Mouse (Mus musculus) heart, adult 2 months (tissue): ENCODE data around the gene Pcsk7. TPM values are rescaled to one million over a fixed set of nuclear protein-coding genes. Genes with fewer than 3 reads are reported as not detected.

ENCODE experiments used
- DNase-seq, 2 experiments: peaks; one replicate each; pipeline ENCODE4 v3.0.0; 2021
- H3K27ac ChIP-seq: fragments of 200-600 bp; 2 replicates; pipeline ENCODE4 v1.8.1; 2022
- H3K27me3 ChIP-seq: fragments of 200-500 bp; 2 replicates; pipeline ENCODE4 v1.6.1; 2012; ENCODE audit warnings: mild to moderate bottlenecking, low read length, inconsistent platforms, mixed read lengths; ENCODE audit not compliant: control insufficient read depth, insufficient read depth
- H3K36me3 ChIP-seq: fragments of 200-500 bp; 2 replicates; pipeline ENCODE4 v1.6.1; 2012; ENCODE audit warnings: low read length, inconsistent platforms; ENCODE audit not compliant: control insufficient read depth, insufficient read depth
- H3K4me1 ChIP-seq: fragments of 200-500 bp; 2 replicates; pipeline ENCODE4 v1.6.1; 2011; ENCODE audit warnings: low read length; ENCODE audit not compliant: control insufficient read depth, insufficient read depth
- H3K4me3 ChIP-seq: fragments of 200-600 bp; 2 replicates; pipeline ENCODE4 v1.8.1; 2022
- H3K79me2 ChIP-seq: fragments of 200-500 bp; replicated peaks from 2 replicates; pipeline ENCODE4 v1.6.1; 2012; ENCODE audit warnings: mild to moderate bottlenecking, inconsistent platforms, low read length, moderate library complexity, mixed read lengths; ENCODE audit not compliant: control insufficient read depth, insufficient read depth
- H3K9ac ChIP-seq: fragments of 200-500 bp; 2 replicates; pipeline ENCODE4 v1.6.1; 2012; ENCODE audit warnings: low read depth, mild to moderate bottlenecking, control low read depth, inconsistent platforms, low read length, mixed read lengths
- CTCF ChIP-seq: fragments of 200-600 bp; IDR thresholded peaks from 2 replicates; pipeline ENCODE4 v1.8.1; 2022; ENCODE audit warnings: antibody characterized with exemption, mild to moderate bottlenecking, moderate library complexity
- EP300 ChIP-seq: fragments of 200-500 bp; IDR thresholded peaks from 2 replicates; pipeline ENCODE4 v1.6.1; 2011; ENCODE audit warnings: low read depth, low read length, control low read depth; ENCODE audit not compliant: insufficient read depth
- POLR2A ChIP-seq: fragments of 200-500 bp; IDR thresholded peaks from 2 replicates; pipeline ENCODE4 v1.6.1; 2011; ENCODE audit warnings: mild to moderate bottlenecking, low read depth, low read length, control low read depth; ENCODE audit not compliant: insufficient read depth
- WGBS: fragments of 180-500 bp; shearing (Covaris S2); methylation state at CpG from one replicate; pipeline ENCODE4 v1.1.7; 2018; 5-methylcytosine and 5-hydroxymethylcytosine counted together
- intact Hi-C: fragments of 180-260 bp; cut with DNase I; formaldehyde crosslinking; loops from one replicate; pipeline ENCODE4 v1.15.1; 2025
- polyA plus RNA-seq: library from polyadenylated mRNA; depleted of rRNA; stranded (reverse); fragments of >200 nt; gene quantifications from 2 replicates; pipeline ENCODE4 v1.2.3, GENCODE M21; 2012
- total RNA-seq, 2 experiments: library from RNA; stranded (reverse); gene quantifications; 2 replicates each; pipeline ENCODE4 v1.2.3; 2021

Gene Pcsk7
- total and polyA plus RNA-seq, 3 experiments, result 12.2 to 18.4 (median 13.9) TPM

DNA sequence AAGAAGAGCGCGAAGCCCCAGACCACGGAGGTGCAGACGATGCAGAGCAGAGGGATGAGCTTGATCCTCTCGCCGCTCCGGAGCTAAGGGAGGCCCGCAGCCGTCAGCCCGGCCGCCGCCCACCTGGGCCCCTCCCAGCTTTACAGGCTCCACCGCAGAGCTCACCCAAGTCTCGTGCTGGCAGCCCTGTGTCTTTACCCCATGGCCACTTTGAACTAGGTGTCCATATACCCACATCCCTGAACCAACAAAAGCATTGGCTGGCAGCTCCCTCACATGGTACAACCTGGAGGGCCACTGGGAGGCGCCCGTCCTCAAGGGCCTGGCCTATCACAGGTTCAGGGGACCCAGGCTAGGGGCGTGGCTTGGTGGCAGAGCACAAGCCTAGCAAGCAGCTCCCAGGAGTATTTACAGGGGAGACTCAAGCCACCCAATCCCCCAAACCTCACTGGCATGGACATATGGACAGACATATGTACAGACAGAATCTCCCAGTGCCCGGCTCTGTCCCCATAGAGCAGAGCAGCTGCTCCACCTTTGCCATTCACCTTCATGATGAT lies 35.1 kb downstream of the Pcsk7 start:
- no peak overlapping the region for H3K4me3 ChIP-seq
- H3K9ac ChIP-seq, result no peak overlapping the region
- H3K4me1 ChIP-seq, result no peaks in the 10 kb centered on the region; the same call in 1 of the 2 replicates
- H3K27me3 ChIP-seq, result no peaks in the 10 kb centered on the region
- no peak for TF ChIP-seq EP300
- no peak for TF ChIP-seq POLR2A
- no peak for TF ChIP-seq CTCF
- H3K27ac ChIP-seq, result no peak overlapping the region
- WGBS, result 79% methylated on average over 18 of the region's 18 CpGs
- H3K79me2 ChIP-seq, result no peaks in the 10 kb centered on the region
- H3K36me3 ChIP-seq, result no peaks in the 10 kb centered on the region
- intact Hi-C loops, result no loop called here
- no peak for DNase-seq

DNA sequence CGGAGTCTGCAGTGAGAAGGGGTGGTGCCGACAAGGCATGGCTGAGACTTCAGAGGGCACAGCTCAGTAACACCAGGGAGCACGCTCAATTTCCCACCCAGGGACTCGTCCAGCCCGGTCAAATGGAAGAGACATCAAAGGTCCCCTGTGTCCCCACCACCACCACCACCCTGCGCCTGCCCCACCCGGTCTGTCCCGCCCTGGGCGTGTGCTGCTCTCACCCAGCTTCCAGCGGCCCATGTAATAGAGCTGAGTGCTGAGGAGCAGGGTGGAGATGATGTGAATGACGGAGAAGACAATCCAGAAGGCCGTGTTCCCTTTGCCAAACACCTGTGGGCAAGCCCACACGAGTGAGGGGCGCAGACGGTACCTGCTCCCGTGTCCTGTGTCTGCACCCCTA lies 36.2 kb downstream of the Pcsk7 start:
- TF ChIP-seq EP300 (no peak), CTCF (no peak), POLR2A (no peak)
- Histone ChIP-seq H3K4me1 (no peaks in the 10 kb centered on the region; the same call in 1 of the 2 replicates), H3K36me3 (no peaks in the 10 kb centered on the region), H3K27me3 (no peaks in the 10 kb centered on the region), H3K27ac (no peak overlapping the region), H3K4me3 (no peak overlapping the region), H3K9ac (no peak overlapping the region), H3K79me2 (no peaks in the 10 kb centered on the region)
- no peak for DNase-seq
- WGBS, result 95% methylated on average over 16 of the region's 16 CpGs
- intact Hi-C loops, result no loop called here

DNA sequence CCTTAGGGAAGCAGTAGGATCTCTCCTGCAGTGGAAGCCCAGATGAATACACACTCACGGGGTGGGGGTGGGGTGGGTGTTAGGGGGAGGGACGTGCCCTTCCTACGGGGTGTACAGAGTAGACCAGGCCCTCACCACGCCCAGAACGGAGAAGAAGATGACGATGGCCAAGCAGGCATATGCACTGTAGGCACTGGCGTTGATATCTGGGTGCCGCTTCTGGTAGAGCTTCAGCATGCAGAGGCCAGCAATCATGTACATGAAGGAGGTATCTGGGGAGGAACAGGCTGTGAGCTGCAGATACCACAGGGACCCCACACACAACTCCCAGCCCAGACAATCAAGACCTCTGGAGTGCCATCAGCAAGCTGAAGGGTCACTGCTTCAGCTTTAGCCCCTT lies 36.6 kb downstream of the Pcsk7 start:
- TF ChIP-seq EP300 (no peak), CTCF (no peak), POLR2A (no peak)
- no peaks in the 10 kb centered on the region for H3K36me3 ChIP-seq
- 93% methylated on average over 8 of the region's 8 CpGs for WGBS

DNA sequence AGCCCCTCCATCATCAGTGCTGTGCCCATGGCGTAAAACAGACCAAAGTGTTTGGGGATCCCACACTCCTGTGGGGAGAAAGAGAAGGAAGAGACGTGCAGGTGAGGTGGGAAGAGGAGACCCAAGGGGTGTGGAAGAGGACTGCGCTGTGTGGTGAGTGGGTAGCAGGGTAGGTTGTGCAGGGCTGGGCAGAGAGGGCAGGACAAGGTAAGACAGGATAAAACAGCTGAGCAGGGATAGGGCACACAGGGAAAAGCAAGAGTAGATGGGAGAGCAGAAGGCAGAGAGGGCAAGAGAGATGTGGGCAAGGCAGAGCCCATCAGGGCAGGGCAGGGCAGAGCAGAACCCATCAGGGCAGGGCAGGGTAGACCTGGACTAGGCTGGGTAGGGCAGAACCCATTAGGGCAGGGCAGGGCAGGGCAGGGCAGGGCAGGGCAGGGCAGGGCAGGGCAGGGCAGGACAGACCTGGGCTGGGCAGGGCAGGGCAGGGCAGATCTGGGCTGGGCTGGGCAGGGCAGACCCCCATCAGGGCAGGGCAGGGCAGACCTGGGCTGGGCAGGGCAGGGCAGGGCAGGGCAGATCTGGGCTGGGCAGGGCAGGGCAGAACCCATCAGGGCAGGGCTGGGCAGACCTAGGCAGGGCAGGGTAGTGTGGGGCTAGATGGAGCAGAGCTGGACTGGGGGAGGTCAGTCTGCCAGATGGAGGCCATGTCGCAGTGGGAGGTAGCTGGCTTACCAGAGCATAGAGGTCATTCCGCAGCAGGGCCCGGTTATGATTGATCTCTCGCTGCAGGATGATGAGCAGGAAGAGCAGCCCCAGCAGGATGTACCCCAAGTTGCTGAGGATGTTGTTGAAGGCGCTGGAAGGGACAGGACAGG lies 37.6 kb downstream of the Pcsk7 start:
- WGBS, result 91% methylated on average over 8 of the region's 8 CpGs
- TF ChIP-seq CTCF (no peak), POLR2A (no peak), EP300 (no peak)
- H3K36me3 ChIP-seq, result no peaks in the 10 kb centered on the region

More for the DNA sequence above, 36.6 kb downstream of the Pcsk7 start:
- DNase-seq, result no peak
- H3K27ac ChIP-seq, result no peak overlapping the region
- H3K4me3 ChIP-seq, result no peak overlapping the region
- no peaks in the 10 kb centered on the region for H3K4me1 ChIP-seq
- H3K27me3 ChIP-seq, result no peaks in the 10 kb centered on the region
- H3K79me2 ChIP-seq, result no peaks in the 10 kb centered on the region
- H3K9ac ChIP-seq, result no peak overlapping the region
- intact Hi-C loops, result no loop called here

DNA sequence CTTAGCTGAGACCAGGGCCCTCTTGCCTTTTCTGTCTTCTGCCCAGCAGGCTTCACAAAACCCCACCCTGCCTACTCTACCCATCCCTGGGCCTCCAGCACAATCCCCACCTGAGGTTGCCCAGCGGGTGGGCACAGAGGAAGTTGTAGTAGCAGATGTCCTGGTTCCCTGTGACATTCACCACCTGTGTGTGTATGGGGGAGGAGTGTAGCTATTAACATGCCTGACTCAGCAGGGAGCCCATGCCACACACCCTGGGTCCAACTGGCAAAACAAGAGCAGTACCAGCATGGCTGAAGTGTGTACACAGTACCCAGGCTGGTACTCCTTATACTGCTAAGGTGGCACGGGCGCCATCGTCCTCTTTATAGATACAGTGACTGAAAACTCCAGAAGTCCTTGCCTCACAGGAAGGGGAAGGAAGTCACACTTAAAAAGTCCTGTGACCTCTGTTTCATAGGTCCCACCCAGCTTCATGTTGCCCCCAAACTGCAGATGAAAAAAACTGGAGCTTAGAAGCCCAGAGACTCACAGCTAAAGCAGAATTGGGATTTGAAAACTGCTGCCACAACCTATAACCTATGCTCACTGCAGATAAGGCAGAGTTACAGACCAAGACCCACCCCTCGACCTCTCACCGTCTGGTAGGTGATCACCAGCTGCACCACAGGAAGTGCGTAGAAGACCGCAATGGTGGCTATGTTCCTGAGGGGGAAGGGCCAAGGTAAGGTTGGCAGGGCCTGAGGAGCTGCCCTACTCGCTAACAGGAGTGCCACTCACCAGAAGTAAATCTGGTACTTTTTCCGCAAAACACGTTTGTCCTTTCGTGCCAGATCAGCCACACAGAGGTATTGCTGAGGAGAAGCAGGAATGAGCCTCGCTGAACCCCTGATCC lies 38.5 kb downstream of the Pcsk7 start:
- H3K36me3 ChIP-seq, result no peaks in the 10 kb centered on the region
- TF ChIP-seq CTCF, result no peak
- no peak for TF ChIP-seq POLR2A
- no peak for TF ChIP-seq EP300
- H3K4me3 ChIP-seq, result no peak overlapping the region
- no peaks in the 10 kb centered on the region for H3K27me3 ChIP-seq
- DNase-seq, result peak in 1 of 2 experiments; percentile 44
- intact Hi-C loops, result no loop called here
- H3K79me2 ChIP-seq, result no peaks in the 10 kb centered on the region
- WGBS, result 81% methylated on average over 13 of the region's 13 CpGs
- H3K27ac ChIP-seq, result no peak overlapping the region
- H3K4me1 ChIP-seq, result no peaks in the 10 kb centered on the region
- no peak overlapping the region for H3K9ac ChIP-seq

More for the DNA sequence above, 37.6 kb downstream of the Pcsk7 start:
- intact Hi-C loops, result no loop called here
- no peak overlapping the region for H3K27ac ChIP-seq
- no peaks in the 10 kb centered on the region for H3K27me3 ChIP-seq
- no peaks in the 10 kb centered on the region for H3K4me1 ChIP-seq
- no peak overlapping the region for H3K4me3 ChIP-seq
- no peaks in the 10 kb centered on the region for H3K79me2 ChIP-seq
- DNase-seq, result no peak
- H3K9ac ChIP-seq, result no peak overlapping the region
